Mouse (Mus musculus) heart, embryonic 16.5 days (tissue): Measurements from ENCODE around the gene Ap2s1. TPM values are rescaled to one million over a fixed set of nuclear protein-coding genes. Genes with fewer than 3 reads are reported as not detected.

ENCODE experiments used
- ATAC-seq: fragments of 200-750 bp; cut with Nextera tagmentation; replicated peaks from 2 replicates; pipeline ENCODE4 v1.8.0; 2017; ENCODE audit warnings: moderate number of reproducible peaks; ENCODE audit not compliant: insufficient read depth, low FRiP score; ENCODE audit errors: extremely low read depth
- H3K27ac ChIP-seq: fragments of 300-500 bp; sonication (generic); 2 replicates; pipeline ENCODE4 v1.5.1; 2014; ENCODE audit warnings: mild to moderate bottlenecking, low read length, control low read depth, moderate library complexity
- H3K27me3 ChIP-seq: fragments of 300-500 bp; sonication (generic); 2 replicates; pipeline ENCODE4 v1.6.1; 2014; ENCODE audit warnings: low read length, mixed read lengths; ENCODE audit not compliant: control insufficient read depth, insufficient read depth
- H3K36me3 ChIP-seq: fragments of 300-500 bp; sonication (generic); 2 replicates; pipeline ENCODE4 v1.6.1; 2014; ENCODE audit not compliant: control insufficient read depth, insufficient read depth
- H3K4me1 ChIP-seq: fragments of 300-500 bp; sonication (generic); 2 replicates; pipeline ENCODE4 v1.6.1; 2014; ENCODE audit warnings: low read length, mixed read lengths; ENCODE audit not compliant: control insufficient read depth, insufficient read depth
- H3K4me2 ChIP-seq: fragments of 300-500 bp; sonication (generic); 2 replicates; pipeline ENCODE4 v1.6.1; 2014; ENCODE audit warnings: low read depth, mild to moderate bottlenecking, control low read depth, low read length
- H3K4me3 ChIP-seq: fragments of 300-500 bp; sonication (generic); 2 replicates; pipeline ENCODE4 v1.5.1; 2014; ENCODE audit warnings: mild to moderate bottlenecking, control low read depth, low read length
- H3K9ac ChIP-seq: fragments of 300-500 bp; sonication (generic); 2 replicates; pipeline ENCODE4 v1.6.1; 2014; ENCODE audit warnings: low read length, control low read depth
- H3K9me3 ChIP-seq: fragments of 300-500 bp; sonication (generic); replicated peaks from 2 replicates; pipeline ENCODE4 v1.6.1; 2016; ENCODE audit warnings: low read length; ENCODE audit not compliant: control insufficient read depth
- WGBS: fragments of 180-500 bp; shearing (Covaris S2); extraction: QIAGEN DNeasy Blood & Tissue Kit; methylation state at CpG from one replicate; pipeline ENCODE4 v1.1.7; 2014; 5-methylcytosine and 5-hydroxymethylcytosine counted together
- polyA plus RNA-seq: library from polyadenylated mRNA; unstranded; fragments of >200 nt; fragmentation: Nextera tagmentation; extraction: Ambion mirVana; gene quantifications from 2 replicates; pipeline ENCODE4 v1.2.1, GENCODE M21; 2015

Ap2s1 gene
- polyA plus RNA-seq = 218 and 242 TPM in 2 replicates

DNA sequence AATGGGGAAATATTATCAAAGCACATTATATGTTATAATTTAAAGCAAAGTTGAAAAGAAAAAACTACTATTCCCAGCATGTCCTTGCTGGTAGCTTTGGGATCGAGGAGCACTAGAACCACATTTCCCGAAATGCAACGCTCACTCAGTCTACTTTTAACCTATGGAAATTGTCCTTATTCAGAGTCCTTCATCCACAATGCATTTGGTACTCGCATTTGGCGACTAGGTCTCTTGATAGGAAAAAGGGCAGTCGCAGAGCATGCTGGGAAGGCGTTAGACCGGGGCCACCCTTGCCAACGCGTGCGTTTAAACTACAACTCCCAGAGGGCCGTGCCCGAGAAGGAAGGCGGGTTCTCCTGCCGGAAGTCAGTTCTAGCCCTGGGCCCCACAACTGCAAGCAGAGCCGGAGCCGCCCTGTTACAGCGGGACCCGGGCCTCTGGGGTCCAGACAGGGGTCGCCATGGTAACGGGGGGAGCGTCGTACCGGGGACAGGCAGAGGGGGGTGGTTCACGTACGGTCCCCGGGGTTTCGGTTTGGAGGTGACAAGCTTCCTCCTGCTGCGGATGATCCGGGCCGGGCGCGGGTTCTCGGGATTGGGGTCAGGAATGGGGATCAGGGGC, at the start of gene Ap2s1:
Ap2s1 (plus strand) TSS at position 338 of the 624 bp plus-strand sequence.
- 0% methylated on average over 34 of the region's 34 CpGs for WGBS
- peak within 1 kb of the TSS; percentile 93 for H3K9ac ChIP-seq
- peaks cover 13% of the 10 kb centered on the region for H3K4me1 ChIP-seq
- H3K27ac ChIP-seq = peak within 1 kb of the TSS; percentile 26; the same call in 1 of the 2 replicates
- ATAC-seq = peak; percentile 96
- no peaks in the 10 kb centered on the region for H3K9me3 ChIP-seq
- H3K27me3 ChIP-seq = no peaks in the 10 kb centered on the region
- peak within 1 kb of the TSS; percentile 77 for H3K4me2 ChIP-seq
- H3K4me3 ChIP-seq = peak within 1 kb of the TSS; percentile 83
- H3K36me3 ChIP-seq = peaks cover 2% of the 10 kb centered on the region; the same call in 1 of the 2 replicates

DNA sequence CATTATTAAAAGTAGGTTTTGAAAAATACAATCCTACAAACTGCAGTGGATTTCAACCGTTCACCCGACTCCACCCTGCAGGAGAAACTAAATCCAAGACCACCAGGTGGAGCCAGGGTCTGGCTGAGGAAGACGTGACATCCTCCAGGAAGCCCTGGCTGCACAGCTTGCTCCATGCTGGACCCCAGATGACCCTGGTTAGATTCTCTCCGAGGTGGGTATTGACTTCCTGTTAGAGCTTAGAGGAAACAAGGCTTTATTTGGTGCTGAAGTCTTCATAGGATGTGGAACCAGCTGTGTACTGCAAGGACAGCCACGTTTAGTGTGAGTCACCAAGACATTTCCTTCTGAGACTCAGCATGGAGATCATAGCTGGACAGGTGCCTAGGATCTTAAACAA, 49.0 kb upstream of the Ap2s1 start:
- Histone ChIP-seq H3K27me3 (no peaks in the 10 kb centered on the region), H3K36me3 (no peaks in the 10 kb centered on the region), H3K27ac (no peak overlapping the region), H3K9ac (no peak overlapping the region), H3K4me2 (no peak overlapping the region), H3K4me1 (no peaks in the 10 kb centered on the region), H3K4me3 (no peak overlapping the region), H3K9me3 (peaks cover 14% of the 10 kb centered on the region)
- ATAC-seq = peak; percentile 28; the same call in 1 of the 2 replicates
- whole genome bisulfite sequencing = 62% methylated on average over 5 of the region's 5 CpGs

- no peaks in the 10 kb centered on the region; the same call in 1 of the 2 replicates for H3K4me1 ChIP-seq
- H3K27ac ChIP-seq = no peak overlapping the region
- H3K4me2 ChIP-seq = no peak overlapping the region
- 0 out of 2 replicates have a peak, but pooled peaks cover 5% of the 10 kb centered on the region for H3K9me3 ChIP-seq
- no peak overlapping the region for H3K9ac ChIP-seq
- no peak overlapping the region for H3K4me3 ChIP-seq
- no peak; the same call in 1 of the 2 replicates for ATAC-seq
- H3K36me3 ChIP-seq = no peaks in the 10 kb centered on the region
- 43% methylated on average over 3 of the region's 3 CpGs for WGBS
- no peaks in the 10 kb centered on the region for H3K27me3 ChIP-seq
Measured at GRCm38 (mm10) chr7:16695025-16695424, 43.2 kb upstream of the Ap2s1 start.

DNA sequence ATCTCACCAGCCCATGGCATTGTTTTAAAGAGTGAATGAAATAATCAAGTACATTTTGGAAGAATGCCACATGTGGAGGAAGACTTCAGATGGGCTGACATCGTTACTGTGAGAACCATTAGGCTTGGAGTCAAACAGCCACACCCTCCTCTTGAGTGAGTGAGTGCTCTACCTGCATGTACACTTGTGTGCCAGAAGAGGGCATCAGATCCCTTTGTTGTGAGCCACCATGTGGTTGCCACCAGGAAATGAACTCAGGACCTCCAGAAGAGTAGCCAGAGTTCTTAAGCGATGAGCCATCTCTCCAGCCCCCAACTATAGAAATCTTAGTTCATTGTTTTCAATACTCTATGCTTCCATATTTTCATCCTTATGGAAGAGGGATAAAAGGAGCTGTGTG, 39.2 kb upstream of the Ap2s1 start:
- Histone ChIP-seq H3K36me3 (no peaks in the 10 kb centered on the region), H3K9me3 (no peaks in the 10 kb centered on the region), H3K27ac (no peak overlapping the region), H3K9ac (no peak overlapping the region), H3K4me3 (no peak overlapping the region), H3K27me3 (no peaks in the 10 kb centered on the region), H3K4me1 (peaks cover 5% of the 10 kb centered on the region), H3K4me2 (no peak overlapping the region)
- 40% methylated on average over 2 of the region's 2 CpGs for WGBS
- no peak for ATAC-seq

DNA sequence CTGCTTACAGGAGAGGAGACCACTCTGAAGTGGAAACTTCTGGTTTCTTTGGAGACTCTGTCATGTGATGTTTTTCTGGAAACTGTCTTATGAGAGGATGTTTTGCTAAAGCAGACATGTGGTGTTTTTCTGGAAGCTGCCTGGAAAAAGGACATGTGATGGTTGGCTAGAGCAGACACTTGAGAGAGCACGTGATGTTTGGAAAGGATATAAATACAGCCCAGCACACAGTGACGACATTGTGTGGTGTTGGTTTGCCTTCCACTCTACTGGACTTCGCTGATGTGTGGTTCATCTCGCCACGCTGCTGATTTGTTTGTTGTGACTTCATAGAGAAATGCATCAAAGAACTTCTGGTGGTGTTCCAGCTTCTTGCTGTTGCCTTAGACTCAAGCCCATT, 37.6 kb upstream of the Ap2s1 start:
- Histone ChIP-seq H3K4me2 (no peak overlapping the region), H3K4me1 (peaks cover 5% of the 10 kb centered on the region), H3K9ac (no peak overlapping the region), H3K9me3 (no peaks in the 10 kb centered on the region), H3K27me3 (no peaks in the 10 kb centered on the region), H3K36me3 (no peaks in the 10 kb centered on the region), H3K4me3 (no peak overlapping the region), H3K27ac (no peak overlapping the region)
- ATAC-seq = no peak; the same call in 1 of the 2 replicates
- 43% methylated on average over 5 of the region's 5 CpGs for WGBS

- peak; percentile 79 for ATAC-seq
- Histone ChIP-seq H3K9ac (peak overlapping the region; percentile 14), H3K4me2 (peak overlapping the region; percentile 45), H3K36me3 (no peaks in the 10 kb centered on the region), H3K27ac (peak overlapping the region; percentile 73), H3K27me3 (no peaks in the 10 kb centered on the region), H3K4me1 (peaks cover 30% of the 10 kb centered on the region), H3K9me3 (no peaks in the 10 kb centered on the region), H3K4me3 (no peak overlapping the region)
- 11% methylated on average over 9 of the region's 9 CpGs for WGBS
Measured at GRCm38 (mm10) chr7:16706385-16706784, 31.8 kb upstream of the Ap2s1 start.

- WGBS = 11% methylated on average over 9 of the region's 9 CpGs
- Histone ChIP-seq H3K9me3 (no peaks in the 10 kb centered on the region), H3K4me2 (peak overlapping the region; percentile 8; the same call in 1 of the 2 replicates), H3K27me3 (no peaks in the 10 kb centered on the region), H3K9ac (no peak overlapping the region), H3K4me3 (no peak overlapping the region), H3K27ac (no peak overlapping the region; the same call in 1 of the 2 replicates), H3K36me3 (no peaks in the 10 kb centered on the region), H3K4me1 (peaks cover 30% of the 10 kb centered on the region)
- ATAC-seq = peak; percentile 34
Measured at GRCm38 (mm10) chr7:16708244-16708643, 30.0 kb upstream of the Ap2s1 start.

- Histone ChIP-seq H3K4me2 (no peak overlapping the region), H3K4me1 (peaks cover 30% of the 10 kb centered on the region), H3K27ac (no peak overlapping the region), H3K9me3 (no peaks in the 10 kb centered on the region), H3K36me3 (no peaks in the 10 kb centered on the region), H3K27me3 (no peaks in the 10 kb centered on the region), H3K4me3 (no peak overlapping the region), H3K9ac (no peak overlapping the region)
- WGBS = 77% methylated on average over 5 of the region's 5 CpGs
- no peak for ATAC-seq
Measured at GRCm38 (mm10) chr7:16710604-16711003, 27.6 kb upstream of the Ap2s1 start.

DNA sequence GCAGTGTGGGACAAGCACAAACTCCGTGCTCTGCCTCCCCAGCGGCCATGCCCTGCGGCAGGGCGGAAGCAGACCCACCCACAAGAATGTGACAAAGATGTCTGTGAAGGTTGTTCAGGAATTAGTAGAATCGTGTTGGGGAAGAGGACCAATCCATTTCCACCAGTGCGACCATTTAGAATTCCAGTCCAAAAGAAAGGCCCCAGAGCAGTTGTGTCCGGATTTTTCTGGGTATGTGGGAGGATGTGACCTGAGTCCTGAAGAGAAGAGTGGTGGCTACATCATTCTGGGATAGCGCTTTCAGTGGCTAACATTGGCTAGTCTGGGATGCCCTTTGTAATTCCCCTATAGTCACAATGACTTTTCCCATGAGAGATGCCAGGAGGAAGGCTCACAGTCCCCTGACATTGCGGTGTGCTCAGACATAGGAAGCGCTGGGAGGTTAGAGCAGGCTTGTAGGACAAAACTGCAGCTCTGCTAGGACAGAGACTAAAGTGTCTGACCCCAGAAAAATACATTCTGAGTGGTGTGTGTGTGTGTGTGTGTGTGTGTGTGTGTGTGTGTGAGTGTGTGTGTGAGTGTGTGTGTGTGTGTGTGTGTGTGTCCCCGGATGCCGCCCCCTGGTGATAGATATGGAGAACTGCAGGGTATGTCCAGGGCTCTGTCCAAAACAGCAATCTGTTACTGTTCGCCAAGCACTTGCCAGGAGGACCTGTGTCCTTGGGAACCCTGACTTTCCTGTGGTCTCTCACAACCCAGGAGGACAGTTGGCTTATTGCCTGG, 25.4 kb upstream of the Ap2s1 start:
- 80% methylated on average over 11 of the region's 13 CpGs for WGBS
- no peak for ATAC-seq
- no peak overlapping the region for H3K9ac ChIP-seq
- H3K4me1 ChIP-seq = peaks cover 15% of the 10 kb centered on the region
- H3K4me3 ChIP-seq = no peak overlapping the region
- no peaks in the 10 kb centered on the region for H3K36me3 ChIP-seq
- no peak overlapping the region for H3K27ac ChIP-seq
- no peaks in the 10 kb centered on the region for H3K9me3 ChIP-seq
- H3K27me3 ChIP-seq = no peaks in the 10 kb centered on the region
- no peak overlapping the region for H3K4me2 ChIP-seq
